Mouse (Mus musculus): ENCODE measurements around the gene Tcf20.

DNA sequence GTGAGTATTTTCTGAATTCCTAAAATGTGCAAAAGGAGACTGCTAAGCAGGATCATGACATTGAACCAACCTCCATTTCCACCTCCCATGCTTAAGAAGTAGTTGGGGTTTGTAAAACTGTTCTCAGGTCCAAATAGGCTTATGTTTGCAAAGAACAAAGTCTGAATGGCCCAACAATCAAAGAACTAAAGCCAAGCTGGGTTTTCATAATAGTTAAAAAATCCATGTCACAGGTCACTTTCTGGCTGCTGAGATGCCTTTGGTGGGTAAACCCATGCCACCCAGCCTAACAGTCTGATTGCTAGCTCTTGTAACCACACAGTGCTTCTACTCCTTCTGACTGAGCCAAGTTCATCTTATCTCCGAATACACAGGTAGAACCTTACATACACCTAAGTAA, 203.1 kb downstream of the Tcf20 start:
- TF ChIP-seq POLR2A (IDR thresholded peaks at IDR 0.05; ENCODE audit: extremely low read depth, insufficient read depth, low read length) = no peak
- no peak for TF ChIP-seq CTCF (IDR thresholded peaks at IDR 0.05; ENCODE audit: extremely low read depth, insufficient read depth, low read length)
